Mouse (Mus musculus) gonadal fat pad, adult 2 months (tissue): ENCODE data around the gene Smim14. TPM values are rescaled to one million over a fixed set of nuclear protein-coding genes. Genes with fewer than 3 reads are reported as not detected.
A peak's percentile ranks its signal among the peaks of the same experiment; 100 is the strongest.

Experiments used
- DNase-seq: peaks from one replicate; pipeline ENCODE4 v3.0.0-alpha.2; 2012; ENCODE audit warnings: low read depth
- polyA plus RNA-seq: library from polyadenylated mRNA; depleted of rRNA; stranded (reverse); fragments of >200 nt; gene quantifications from 2 replicates; pipeline ENCODE4 v1.2.3, GENCODE M21; 2012

Gene Smim14
- polyA plus RNA-seq, 1 experiment, result 230 TPM

DNA sequence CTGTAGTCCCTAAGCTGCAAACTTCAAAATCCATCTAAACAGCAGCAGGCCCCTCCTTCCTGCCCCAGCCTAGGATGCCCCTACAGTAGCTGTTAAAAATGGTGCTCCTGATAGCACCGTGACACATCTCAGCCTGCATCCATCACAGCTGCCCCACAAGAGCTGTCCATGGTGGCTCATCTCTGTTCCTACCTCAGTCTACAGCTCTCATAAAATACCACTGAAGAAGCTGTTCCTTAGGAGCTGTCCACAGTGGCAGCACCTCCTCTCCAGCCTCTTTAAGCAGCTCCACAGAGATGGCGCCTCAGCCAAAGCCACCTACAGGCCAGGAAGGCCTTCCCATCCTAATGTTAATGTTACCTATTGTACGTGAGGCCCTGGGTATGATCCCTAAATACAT, 70.1 kb downstream of the Smim14 start:
- DNase-seq, result no peak

- no peak for DNase-seq
Observed at GRCm38 (mm10) chr5:65460361-65460760, 76.6 kb downstream of the Smim14 start.

DNA sequence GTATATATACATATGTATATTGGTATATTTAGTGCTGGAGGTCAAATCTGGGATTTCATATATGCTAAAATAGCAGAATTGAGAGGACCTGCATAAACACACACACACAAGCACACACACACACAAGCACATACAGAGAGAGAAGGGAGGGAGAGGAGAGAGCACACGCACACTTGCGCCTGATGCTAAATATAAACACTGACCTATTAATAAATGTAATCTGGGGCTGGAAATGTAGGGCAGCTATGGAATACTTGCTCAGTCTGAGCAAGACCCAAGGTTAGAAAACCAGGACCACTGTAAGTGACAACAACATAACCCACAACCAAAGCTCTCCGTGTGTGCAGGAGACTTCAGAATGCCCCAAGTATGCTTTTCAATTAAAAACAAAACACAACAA, 77.5 kb downstream of the Smim14 start:
- DNase-seq, result no peak

- DNase-seq, result no peak
Observed at GRCm38 (mm10) chr5:65457846-65458245, 79.1 kb downstream of the Smim14 start.

- DNase-seq, result no peak
Observed at GRCm38 (mm10) chr5:65457086-65457827, 79.7 kb downstream of the Smim14 start.

- DNase-seq, result no peak
Observed at GRCm38 (mm10) chr5:65454771-65455170, 82.2 kb downstream of the Smim14 start.

- no peak for DNase-seq
Observed at GRCm38 (mm10) chr5:65448941-65449340, 88.0 kb downstream of the Smim14 start.

DNA sequence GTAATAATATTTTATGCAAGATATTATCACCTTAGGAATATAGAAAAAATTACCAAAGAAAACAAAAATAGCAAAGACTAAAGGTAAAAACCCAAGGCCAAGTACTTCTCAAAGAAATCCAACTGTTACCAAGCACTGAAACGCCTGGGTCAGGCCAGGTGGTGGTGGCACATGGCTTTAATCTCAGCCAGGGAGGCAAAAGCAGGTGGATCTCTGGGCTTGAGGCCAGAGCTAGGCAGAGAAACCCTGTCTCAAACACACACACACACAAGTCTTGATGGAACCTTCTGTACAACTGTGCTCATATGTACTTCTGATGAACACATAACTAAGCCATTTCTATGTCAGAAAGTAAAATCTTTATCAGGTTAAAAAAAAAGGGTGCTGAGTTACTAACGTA, 89.2 kb downstream of the Smim14 start:
- no peak for DNase-seq

DNA sequence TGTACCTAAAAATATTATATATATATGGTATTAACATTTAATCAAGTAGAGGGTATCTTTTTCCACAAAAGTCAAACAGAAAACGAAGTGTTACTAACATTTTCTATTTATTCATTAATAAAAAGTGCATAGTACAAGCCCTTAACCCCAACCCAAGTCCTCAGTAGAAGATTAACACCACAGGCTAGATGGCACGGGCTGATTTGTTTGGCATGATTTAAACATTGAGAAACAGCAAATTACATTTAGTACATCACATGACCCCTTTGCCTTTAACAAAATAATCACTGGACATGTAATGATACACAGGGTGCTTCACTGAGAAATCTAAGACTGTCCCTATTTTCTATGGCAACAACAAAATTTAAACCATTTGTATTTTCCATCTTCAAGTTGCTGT, 90.2 kb downstream of the Smim14 start:
- DNase-seq, result no peak

GRCm38 (mm10) chr5:65444981-65445380, 92.0 kb downstream of the Smim14 start:
- no peak for DNase-seq

- DNase-seq, result no peak
Observed at GRCm38 (mm10) chr5:65438041-65438440, 98.9 kb downstream of the Smim14 start.

DNA sequence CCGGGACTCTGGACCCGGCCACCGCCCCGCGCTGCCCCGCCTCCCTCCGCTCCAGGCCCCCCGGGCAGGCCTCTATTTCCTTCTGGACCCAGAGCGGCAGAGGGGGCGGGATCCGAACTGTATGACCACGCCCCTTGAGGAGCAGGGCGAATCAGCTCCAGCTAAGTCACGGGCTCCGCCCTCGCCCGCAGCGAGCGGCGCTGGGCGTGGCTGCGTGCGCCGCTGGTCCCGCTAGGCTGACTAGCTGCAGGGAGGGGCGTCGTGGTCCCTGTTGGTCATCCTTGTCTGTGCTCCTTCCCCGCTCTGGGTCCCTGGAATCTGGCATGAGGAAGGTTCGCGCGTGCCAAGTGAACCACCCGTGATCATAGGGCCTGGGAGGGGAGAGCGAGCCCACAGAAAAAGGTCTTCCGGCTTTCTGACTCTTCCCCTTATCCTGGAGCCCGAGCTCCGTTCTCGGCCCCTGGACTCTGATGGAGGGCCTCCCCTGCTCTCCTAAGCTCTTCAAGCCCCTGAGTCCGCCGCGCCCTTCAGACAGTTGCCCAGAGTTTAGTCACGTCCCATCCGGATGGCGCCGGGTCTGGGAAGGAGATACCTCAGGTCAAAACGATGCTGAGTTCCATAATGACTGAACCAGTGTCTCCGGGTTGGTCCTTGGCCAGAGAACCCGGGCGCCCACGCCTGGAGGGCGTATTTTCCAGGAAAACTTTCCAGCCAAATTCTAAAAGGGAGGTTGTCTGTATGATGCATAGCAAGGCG, 101.0 kb downstream of the Smim14 start, which contains the start of gene Ugdh:
Gene Ugdh, minus strand, starts transcription at position 144 of the 756 bp plus-strand sequence.
- peak; percentile 57 for DNase-seq

DNA sequence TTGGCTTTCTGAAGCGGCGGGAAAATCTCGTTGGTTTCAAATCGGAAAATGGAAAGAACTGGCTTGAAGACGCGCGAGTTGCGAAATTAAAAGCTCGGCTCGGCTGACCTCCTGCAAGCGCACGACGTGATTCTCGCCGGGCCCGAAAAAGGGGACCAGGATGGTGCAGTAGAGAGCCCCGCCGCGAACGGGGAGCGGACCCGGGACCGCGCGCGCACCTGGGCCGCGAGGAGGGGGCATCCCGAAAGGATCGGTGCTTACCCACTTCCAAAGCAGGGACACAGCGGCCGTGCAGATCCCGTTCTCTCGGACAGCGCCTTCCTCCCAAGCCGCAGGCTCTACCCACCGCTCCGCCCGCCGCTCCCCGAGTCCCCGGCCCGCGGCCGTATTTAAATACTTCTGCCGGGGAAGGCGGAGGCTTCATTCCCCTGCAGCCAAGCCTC, 101.6 kb downstream of the Smim14 start:
- no peak for DNase-seq

- DNase-seq, result no peak
Observed at GRCm38 (mm10) chr5:65434471-65435362, 102.3 kb downstream of the Smim14 start.

- no peak for DNase-seq
Observed at GRCm38 (mm10) chr5:65429441-65429840, 107.5 kb downstream of the Smim14 start.

- no peak for DNase-seq
Observed at GRCm38 (mm10) chr5:65428321-65428720, 108.7 kb downstream of the Smim14 start.

GRCm38 (mm10) chr5:65425251-65425650, 111.7 kb downstream of the Smim14 start:
- no peak for DNase-seq

- DNase-seq, result no peak
Observed at GRCm38 (mm10) chr5:65424215-65424614, 112.8 kb downstream of the Smim14 start.

- no peak for DNase-seq
Observed at GRCm38 (mm10) chr5:65422803-65423202, 114.2 kb downstream of the Smim14 start.

DNA sequence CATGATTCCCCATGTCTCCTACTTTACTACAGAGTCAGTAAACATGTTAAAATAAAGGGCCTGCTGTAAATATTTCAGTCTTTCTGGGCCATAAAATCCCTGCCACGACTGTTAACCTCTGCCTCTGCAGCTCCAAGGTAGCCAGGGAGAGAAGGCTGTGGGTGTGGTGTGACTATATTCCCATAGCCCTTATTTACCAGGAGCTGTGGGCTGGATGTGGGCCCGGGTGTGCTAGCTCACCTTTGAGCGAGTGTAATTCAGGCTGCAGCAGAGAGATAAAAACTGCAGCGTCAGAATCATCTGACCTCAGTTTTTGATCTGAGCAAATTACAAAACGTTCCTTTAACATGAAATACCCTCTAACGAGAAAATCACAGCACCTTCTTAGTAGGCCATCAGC, 116.2 kb downstream of the Smim14 start:
- DNase-seq, result no peak

GRCm38 (mm10) chr5:65419136-65419535, 117.8 kb downstream of the Smim14 start:
- no peak for DNase-seq
